Mouse (Mus musculus) MEL (cell line): Measurements from ENCODE around the gene Nptxr. TPM values are rescaled to one million over a fixed set of nuclear protein-coding genes. Genes with fewer than 3 reads are reported as not detected.

Experiments
- DNase-seq: peaks from one replicate; pipeline ENCODE4 v3.0.0; 2011; ENCODE audit warnings: low read depth, low spot score
- H3K27ac ChIP-seq: 2 replicates; pipeline ENCODE4 v1.5.1; 2012; ENCODE audit warnings: low read depth, mild to moderate bottlenecking, control low read depth, low read length, moderate library complexity; ENCODE audit not compliant: control insufficient read depth
- H3K27me3 ChIP-seq, 2 experiments: fragments of 150-350 bp in 1 of 2; sonication (generic) in 1 of 2; 2 replicates each; pipeline ENCODE4 v1.6.1; 2012; ENCODE audit warnings: low read length in 2 of 2, mild to moderate bottlenecking in 2 of 2, improper control_type of control experiment in 1 of 2, moderate library complexity in 1 of 2; ENCODE audit not compliant: insufficient read depth in 2 of 2, control insufficient read depth in 1 of 2
- H3K36me3 ChIP-seq, 2 experiments: 2 replicates each; pipeline ENCODE4 v1.6.1; 2012 to 2014; ENCODE audit warnings: low read length in 2 of 2, improper control_type of control experiment in 1 of 2, inconsistent platforms in 1 of 2, mild to moderate bottlenecking in 1 of 2; ENCODE audit not compliant: insufficient read depth in 2 of 2, control insufficient read depth in 1 of 2
- H3K4me1 ChIP-seq, 2 experiments: fragments of 150-350 bp in 1 of 2; sonication (generic) in 1 of 2; 2 replicates each; pipeline ENCODE4 v1.6.1; 2012; ENCODE audit warnings: low read length in 2 of 2, improper control_type of control experiment in 1 of 2, mild to moderate bottlenecking in 1 of 2; ENCODE audit not compliant: insufficient read depth in 2 of 2, control insufficient read depth in 1 of 2
- H3K4me3 ChIP-seq, 2 experiments: fragments of 150-350 bp in 1 of 2; sonication (generic) in 1 of 2; 2 replicates each; pipeline ENCODE4 v1.5.1; 2012; ENCODE audit warnings: low read depth in 2 of 2, low read length in 2 of 2, mild to moderate bottlenecking in 2 of 2, moderate library complexity in 2 of 2, control low read depth in 1 of 2, improper control_type of control experiment in 1 of 2; ENCODE audit not compliant: control insufficient read depth in 1 of 2, insufficient read depth in 1 of 2
- H3K79me2 ChIP-seq: 2 replicates; pipeline ENCODE4 v1.6.1; 2012; ENCODE audit warnings: mild to moderate bottlenecking, low read length, moderate library complexity; ENCODE audit not compliant: control insufficient read depth, poor library complexity, insufficient read depth
- H3K9ac ChIP-seq: 2 replicates; pipeline ENCODE4 v1.6.1; 2012; ENCODE audit warnings: low read depth, mild to moderate bottlenecking, control low read depth, low read length, moderate library complexity; ENCODE audit not compliant: control insufficient read depth, poor library complexity, severe bottlenecking
- H3K9me3 ChIP-seq: fragments of 150-350 bp; sonication (generic); replicated peaks from 2 replicates; pipeline ENCODE4 v1.6.1; 2012; ENCODE audit warnings: mild to moderate bottlenecking, low read length, improper control_type of control experiment, moderate library complexity; ENCODE audit not compliant: insufficient read depth
- BHLHE40 ChIP-seq: IDR thresholded peaks from 2 replicates; pipeline ENCODE4 v1.6.1; 2012; ENCODE audit warnings: low read depth, mild to moderate bottlenecking, inconsistent platforms, low read length, improper control_type of control experiment, borderline replicate concordance
- CHD1 ChIP-seq: IDR thresholded peaks from 2 replicates; pipeline ENCODE4 v1.6.1; 2012; ENCODE audit warnings: low read depth, mild to moderate bottlenecking, inconsistent platforms, low read length, improper control_type of control experiment
- CHD2 ChIP-seq: IDR thresholded peaks from 2 replicates; pipeline ENCODE4 v1.6.1; 2011; ENCODE audit warnings: low read length, improper control_type of control experiment
- CTCF ChIP-seq, 3 experiments: IDR thresholded peaks in 2 of 3; conservative IDR thresholded peaks in 1 of 3; 2 replicates each; pipeline ENCODE4 v1.5.1; 2011 to 2012; ENCODE audit warnings: low read length in 3 of 3, low read depth in 2 of 3, mild to moderate bottlenecking in 2 of 3, improper control_type of control experiment in 1 of 3, inconsistent platforms in 1 of 3, mixed read lengths in 1 of 3, moderate library complexity in 1 of 3; ENCODE audit not compliant: control insufficient read depth in 1 of 3, insufficient read depth in 1 of 3, poor library complexity in 1 of 3, severe bottlenecking in 1 of 3
- E2F4 ChIP-seq: IDR thresholded peaks from 2 replicates; pipeline ENCODE4 v1.6.1; 2011; ENCODE audit warnings: low read depth, low read length, improper control_type of control experiment, borderline replicate concordance
- ELF1 ChIP-seq: IDR thresholded peaks from 2 replicates; pipeline ENCODE4 v1.6.1; 2014; ENCODE audit warnings: low read depth, mild to moderate bottlenecking, inconsistent platforms, low read length, improper control_type of control experiment, moderate library complexity
- EP300 ChIP-seq, 2 experiments: IDR thresholded peaks; 2 replicates each; pipeline ENCODE4 v1.6.1; 2011; ENCODE audit warnings: improper control_type of control experiment in 2 of 2, low read length in 2 of 2, low read depth in 1 of 2, mild to moderate bottlenecking in 1 of 2
- ETS1 ChIP-seq: IDR thresholded peaks from 2 replicates; pipeline ENCODE4 v1.6.1; 2012; ENCODE audit warnings: low read depth, mild to moderate bottlenecking, inconsistent platforms, low read length, improper control_type of control experiment, moderate library complexity
- GABPA ChIP-seq: IDR thresholded peaks from 2 replicates; pipeline ENCODE4 v1.6.1; 2012; ENCODE audit warnings: low read depth, mild to moderate bottlenecking, inconsistent platforms, low read length, improper control_type of control experiment, moderate library complexity
- GATA1 ChIP-seq: IDR thresholded peaks from 2 replicates; pipeline ENCODE4 v1.6.1; 2011; ENCODE audit warnings: low read depth, low read length, improper control_type of control experiment
- HCFC1 ChIP-seq: IDR thresholded peaks from 2 replicates; pipeline ENCODE4 v1.6.1; 2012; ENCODE audit warnings: low read depth, mild to moderate bottlenecking, inconsistent platforms, low read length, improper control_type of control experiment, moderate library complexity
- JUND ChIP-seq: IDR thresholded peaks from 2 replicates; pipeline ENCODE4 v1.6.1; 2011; ENCODE audit warnings: low read depth, mild to moderate bottlenecking, improper control_type of control experiment, low read length
- MAFK ChIP-seq: IDR thresholded peaks from 2 replicates; pipeline ENCODE4 v1.6.1; 2011; ENCODE audit warnings: low read depth, mild to moderate bottlenecking, low read length, improper control_type of control experiment, borderline replicate concordance
- MXI1 ChIP-seq: IDR thresholded peaks from 2 replicates; pipeline ENCODE4 v1.6.1; 2011; ENCODE audit warnings: mild to moderate bottlenecking, low read depth, low read length, improper control_type of control experiment
- MYB ChIP-seq: IDR thresholded peaks from 2 replicates; pipeline ENCODE4 v1.6.1; 2011; ENCODE audit warnings: mild to moderate bottlenecking, low read depth, low read length, improper control_type of control experiment
- POLR2AphosphoS2 ChIP-seq: IDR thresholded peaks from 2 replicates; pipeline ENCODE4 v1.6.1; 2011; ENCODE audit warnings: low read length, improper control_type of control experiment
- POLR2AphosphoS5 ChIP-seq: IDR thresholded peaks from 2 replicates; pipeline ENCODE4 v1.6.1; 2012; ENCODE audit warnings: low read depth, borderline replicate concordance, mild to moderate bottlenecking, inconsistent platforms, low read length, moderate library complexity, mixed read lengths
- TAL1 ChIP-seq: IDR thresholded peaks from 2 replicates; pipeline ENCODE4 v1.6.1; 2012; ENCODE audit warnings: mild to moderate bottlenecking, inconsistent platforms, low read length, moderate library complexity, mixed read lengths
- USF1 ChIP-seq: IDR thresholded peaks from 2 replicates; pipeline ENCODE4 v1.6.1; 2014; ENCODE audit warnings: low read depth, mild to moderate bottlenecking, inconsistent platforms, low read length, improper control_type of control experiment, moderate library complexity
- ZC3H11A ChIP-seq: IDR thresholded peaks from 2 replicates; pipeline ENCODE4 v1.6.1; 2012; ENCODE audit warnings: low read depth, mild to moderate bottlenecking, inconsistent platforms, low read length, improper control_type of control experiment
- ZKSCAN1 ChIP-seq: IDR thresholded peaks from 2 replicates; pipeline ENCODE4 v1.6.1; 2012; ENCODE audit warnings: low read depth, mild to moderate bottlenecking, inconsistent platforms, low read length, improper control_type of control experiment, moderate library complexity
- ZMIZ1 ChIP-seq: IDR thresholded peaks from 2 replicates; pipeline ENCODE4 v1.6.1; 2012; ENCODE audit warnings: low read depth, mild to moderate bottlenecking, inconsistent platforms, low read length, improper control_type of control experiment, moderate library complexity
- polyA plus RNA-seq, 2 experiments: library from polyadenylated mRNA; stranded (reverse) in 1 of 2; unstranded in 1 of 2; fragments of >175 nt in 1 of 2; fragments of >200 nt in 1 of 2; gene quantifications; 2 replicates each; pipeline versions ENCODE4 v1.2.1 to v1.2.4; 2012; ENCODE audit warnings: low replicate concordance in 2 of 2, low read depth in 1 of 2; ENCODE audit not compliant: insufficient read length in 2 of 2, insufficient read depth in 1 of 2, missing spikeins in 1 of 2
- total RNA-seq: library from RNA; depleted of rRNA; stranded (reverse); fragments of 300-350 nt; gene quantifications from 2 replicates; pipeline ENCODE4 v1.2.3, GENCODE M21; 2012

Nptxr gene
- total and polyA plus RNA-seq, 3 experiments: 0.04 to 0.33 TPM; not detected in 1

DNA sequence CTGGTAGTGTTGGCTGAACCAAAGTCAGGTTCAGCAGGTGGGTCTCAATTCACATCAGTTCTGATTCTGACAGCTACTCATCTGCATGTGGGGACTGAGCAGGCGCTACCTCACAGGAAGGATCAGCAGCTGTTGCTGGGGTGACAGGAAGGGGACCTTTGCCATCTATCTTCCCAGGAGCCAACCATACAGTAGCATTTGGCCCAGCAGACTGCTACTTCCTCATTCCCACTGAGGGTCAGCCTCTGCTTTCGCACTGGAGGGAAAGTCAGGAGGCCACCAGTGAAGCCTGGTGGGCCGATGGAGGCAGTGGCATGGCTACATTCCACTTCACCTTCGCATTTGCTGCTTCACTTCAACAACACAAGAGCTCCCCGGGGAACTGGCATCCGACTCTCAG is 36.3 kb downstream of the Nptxr start:
- no peak overlapping the region for H3K9ac ChIP-seq

GRCm38 (mm10) chr15:79767327-79767961 is 37.1 kb downstream of the Nptxr start:
- Histone ChIP-seq H3K4me1 (no peaks in the 10 kb centered on the region), H3K79me2 (no peaks in the 10 kb centered on the region), H3K9me3 (no peaks in the 10 kb centered on the region), H3K27ac (no peak overlapping the region), H3K27me3 (no peaks in the 10 kb centered on the region), H3K4me3 (no peak overlapping the region), H3K36me3 (no peaks in the 10 kb centered on the region), H3K9ac (no peak overlapping the region)
- no peak for DNase-seq
- TF ChIP-seq GABPA (no peak), USF1 (no peak), BHLHE40 (no peak), JUND (no peak), HCFC1 (no peak), MAFK (no peak), ETS1 (no peak), GATA1 (no peak), CTCF (IDR thresholded peaks at IDR 0.05 in 2 of 3, conservative IDR thresholded peaks at IDR 0.05 in 1 of 3; ENCODE audit: control insufficient read depth in 1 of 3, insufficient read depth in 1 of 3, low read depth in 2 of 3, low read length in 3 of 3, poor library complexity in 1 of 3, severe bottlenecking in 1 of 3) (no peak), ZC3H11A (no peak), POLR2AphosphoS2 (no peak), TAL1 (no peak), CHD1 (no peak), CHD2 (no peak), ELF1 (no peak), MYB (no peak), MXI1 (no peak)

More for the DNA sequence above, 36.3 kb downstream of the Nptxr start:
- no peaks in the 10 kb centered on the region for H3K36me3 ChIP-seq
- H3K27me3 ChIP-seq: no peaks in the 10 kb centered on the region
- H3K9me3 ChIP-seq: no peaks in the 10 kb centered on the region
- TF ChIP-seq HCFC1: no peak
- no peak for TF ChIP-seq EP300 (IDR thresholded peaks at IDR 0.05; ENCODE audit: low read depth in 1 of 2, low read length in 2 of 2)
- no peak for TF ChIP-seq ZMIZ1
- TF ChIP-seq MAFK: no peak
- no peak for TF ChIP-seq GABPA
- TF ChIP-seq JUND: no peak
- no peak for TF ChIP-seq E2F4
- no peak for TF ChIP-seq CHD2
- TF ChIP-seq POLR2AphosphoS5: no peak
- no peak for TF ChIP-seq CHD1
- TF ChIP-seq GATA1: no peak
- TF ChIP-seq ZKSCAN1: no peak
- no peak for DNase-seq
- H3K79me2 ChIP-seq: no peaks in the 10 kb centered on the region
- no peak overlapping the region for H3K27ac ChIP-seq
- no peak overlapping the region for H3K4me3 ChIP-seq
- H3K4me1 ChIP-seq: peaks cover 0 to under 1% of the 10 kb centered on the region in 2 experiments; a peak in 1 of 4 replicates
